Mouse (Mus musculus): ENCODE measurements around the gene Olfr373. TPM values are rescaled to one million over a fixed set of nuclear protein-coding genes. Genes with fewer than 3 reads are reported as not detected.
"Not testable (repeated sequence)": the region's sequence is repeated elsewhere in the genome, so short reads cannot be mapped to it uniquely, and the experiment has no call there.

Gene Olfr373
- polyA plus RNA-seq, 1 experiment from 2014 or later = not detected

DNA sequence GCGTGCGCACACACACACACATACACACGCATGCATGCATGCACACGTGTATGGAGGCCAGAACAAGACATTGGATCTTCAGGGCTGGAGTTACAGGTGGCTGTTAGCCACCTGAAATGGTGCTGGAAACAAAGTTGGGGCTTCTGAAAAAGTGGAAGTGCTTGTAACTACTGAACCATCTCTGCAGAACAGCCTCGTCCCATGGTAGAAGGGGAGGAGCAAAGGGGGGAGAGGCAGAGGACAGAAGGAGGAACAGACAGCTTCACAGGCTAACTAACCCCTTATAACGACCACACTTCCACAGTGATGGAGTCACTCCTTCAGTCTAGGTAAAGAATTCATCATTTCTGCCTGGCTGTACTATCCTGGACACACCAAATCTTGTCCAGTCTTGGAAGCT lies 27.9 kb downstream of the Olfr373 start:
- Histone ChIP-seq H3K27ac (no peak overlapping the region), H3K36me3 (ENCODE audit: poor library complexity, severe bottlenecking) (no peaks in the 10 kb centered on the region), H3K4me1 (no peaks in the 10 kb centered on the region), H3K9ac (no peak overlapping the region), H3K4me2 (no peak overlapping the region), H3K4me3 (no peak overlapping the region), H3K9me3 (replicated peaks) (no peaks in the 10 kb centered on the region), H3K27me3 (no peaks in the 10 kb centered on the region)
- WGBS = 79% methylated on average over 6 of the region's 6 CpGs
- no peak for ATAC-seq

- H3K4me2 ChIP-seq = no peak overlapping the region
- H3K4me1 ChIP-seq = no peaks in the 10 kb centered on the region
- H3K27ac ChIP-seq = no peak overlapping the region
- H3K36me3 ChIP-seq (ENCODE audit: poor library complexity, severe bottlenecking) = no peaks in the 10 kb centered on the region
- no peaks in the 10 kb centered on the region for H3K9me3 ChIP-seq (replicated peaks)
- H3K4me3 ChIP-seq = no peak overlapping the region
- ATAC-seq = no peak
- no peaks in the 10 kb centered on the region for H3K27me3 ChIP-seq
- H3K9ac ChIP-seq = no peak overlapping the region
- WGBS = 74% methylated on average over 3 of the region's 3 CpGs
These were observed 29.5 kb downstream of the Olfr373 start for GRCm38 (mm10) chr8:72112486-72112885.

DNA sequence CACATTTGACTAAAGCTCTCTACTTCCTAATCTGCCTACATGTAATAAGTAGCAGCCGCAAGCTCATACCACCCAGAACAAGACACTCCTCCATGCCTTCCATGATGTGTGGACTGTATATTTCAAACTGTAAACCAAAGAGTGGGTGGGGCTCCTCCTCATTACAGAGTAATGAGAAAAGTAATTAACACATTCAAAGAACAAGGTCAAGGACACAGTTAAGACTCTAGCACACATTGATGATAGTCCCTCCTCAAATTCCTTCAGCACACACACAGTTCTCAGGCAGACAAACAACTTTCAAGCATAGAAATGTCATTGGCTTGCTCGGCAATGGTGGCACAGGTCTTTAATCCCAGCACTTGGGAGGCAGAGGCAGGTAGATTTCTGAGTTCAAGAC lies 32.2 kb downstream of the Olfr373 start:
- Histone ChIP-seq H3K27me3 (no peaks in the 10 kb centered on the region), H3K9ac (no peak overlapping the region), H3K4me1 (no peaks in the 10 kb centered on the region), H3K27ac (no peak overlapping the region), H3K9me3 (replicated peaks) (no peaks in the 10 kb centered on the region), H3K4me3 (no peak overlapping the region), H3K4me2 (no peak overlapping the region), H3K36me3 (ENCODE audit: poor library complexity, severe bottlenecking) (no peaks in the 10 kb centered on the region)
- ATAC-seq = no peak
- WGBS = 82% methylated on average over 2 of the region's 2 CpGs

DNA sequence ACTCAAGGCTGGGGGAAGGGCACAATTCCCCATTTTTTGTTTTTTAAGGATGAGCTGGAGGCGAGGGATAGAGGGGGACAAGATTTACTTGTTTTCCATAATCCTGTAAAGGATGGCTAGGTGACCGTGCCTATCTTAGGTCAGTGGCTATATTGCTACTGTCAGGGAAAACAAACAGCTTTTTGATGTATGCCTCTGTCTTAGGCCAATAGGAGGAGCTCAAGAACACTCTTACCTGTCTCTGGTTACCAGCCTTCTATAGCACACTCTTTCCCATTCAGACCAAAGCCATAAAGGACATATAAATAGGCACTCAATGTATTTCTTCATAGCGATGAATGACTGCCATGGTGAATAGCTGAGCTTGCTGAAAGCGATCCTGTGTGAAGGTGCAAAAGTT lies 35.6 kb downstream of the Olfr373 start:
- Histone ChIP-seq H3K4me3 (no peak overlapping the region), H3K27me3 (no peaks in the 10 kb centered on the region), H3K9me3 (replicated peaks) (no peaks in the 10 kb centered on the region), H3K36me3 (ENCODE audit: poor library complexity, severe bottlenecking) (no peaks in the 10 kb centered on the region), H3K9ac (no peak overlapping the region), H3K4me2 (no peak overlapping the region), H3K27ac (no peak overlapping the region), H3K4me1 (no peaks in the 10 kb centered on the region)
- WGBS = 46% methylated on average over 4 of the region's 4 CpGs
- ATAC-seq = no peak

GRCm38 (mm10) chr8:72121486-72121885 lies 38.5 kb downstream of the Olfr373 start:
- H3K9ac ChIP-seq; H3K4me1 ChIP-seq; H3K4me3 ChIP-seq; H3K27me3 ChIP-seq; H3K27ac ChIP-seq; H3K4me2 ChIP-seq; ATAC-seq; H3K36me3 ChIP-seq (ENCODE audit: poor library complexity, severe bottlenecking); H3K9me3 ChIP-seq (replicated peaks): not testable (repeated sequence)
- WGBS = 78% methylated on average over 3 of the region's 3 CpGs

DNA sequence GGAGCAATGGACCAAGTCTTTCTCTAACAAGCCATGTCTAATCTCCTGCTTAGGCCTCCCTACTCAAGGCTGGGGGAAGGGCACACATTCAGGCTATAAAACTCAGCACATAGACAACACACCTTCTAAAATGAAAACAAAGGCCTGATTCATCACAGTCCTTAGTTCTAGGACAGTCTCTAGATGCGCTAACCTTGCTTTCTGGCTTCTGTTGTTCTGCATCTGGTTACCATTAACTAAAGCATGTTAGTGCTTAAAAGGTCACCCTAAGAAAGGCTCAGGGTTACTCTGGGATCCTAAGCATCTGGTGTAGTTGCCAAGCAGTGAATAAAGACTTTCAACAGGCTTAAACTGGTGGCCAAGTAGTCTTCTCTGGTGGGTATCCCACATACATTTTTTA lies 39.0 kb downstream of the Olfr373 start:
- Histone ChIP-seq H3K4me2 (no peak overlapping the region), H3K9me3 (replicated peaks) (no peaks in the 10 kb centered on the region), H3K9ac (no peak overlapping the region), H3K36me3 (ENCODE audit: poor library complexity, severe bottlenecking) (no peaks in the 10 kb centered on the region), H3K4me3 (no peak overlapping the region), H3K27ac (no peak overlapping the region), H3K27me3 (no peaks in the 10 kb centered on the region), H3K4me1 (no peaks in the 10 kb centered on the region)
- 72% methylated on average over 1 of the region's 1 CpGs for WGBS
- ATAC-seq = no peak

GRCm38 (mm10) chr8:72127834-72128233 lies 44.9 kb downstream of the Olfr373 start:
- H3K36me3 ChIP-seq (ENCODE audit: poor library complexity, severe bottlenecking) = no peaks in the 10 kb centered on the region
- ATAC-seq = no peak
- no peak overlapping the region for H3K4me2 ChIP-seq
- H3K9me3 ChIP-seq (replicated peaks) = no peaks in the 10 kb centered on the region
- H3K4me3 ChIP-seq = no peak overlapping the region
- no peaks in the 10 kb centered on the region for H3K4me1 ChIP-seq
- 80% methylated on average over 1 of the region's 1 CpGs for WGBS
- no peak overlapping the region for H3K27ac ChIP-seq
- H3K27me3 ChIP-seq = no peaks in the 10 kb centered on the region
- no peak overlapping the region for H3K9ac ChIP-seq

- Histone ChIP-seq H3K4me1 (peaks cover 3% of the 10 kb centered on the region), H3K36me3 (ENCODE audit: poor library complexity, severe bottlenecking) (no peaks in the 10 kb centered on the region), H3K27ac (no peak overlapping the region), H3K9ac (no peak overlapping the region), H3K9me3 (replicated peaks) (no peaks in the 10 kb centered on the region), H3K27me3 (no peaks in the 10 kb centered on the region), H3K4me2 (no peak overlapping the region), H3K4me3 (no peak overlapping the region)
- no peak for ATAC-seq
- 91% methylated on average over 2 of the region's 2 CpGs for WGBS
These were observed 48.3 kb downstream of the Olfr373 start for GRCm38 (mm10) chr8:72131251-72131650.

- Histone ChIP-seq H3K36me3 (ENCODE audit: poor library complexity, severe bottlenecking) (no peaks in the 10 kb centered on the region), H3K4me3 (no peak overlapping the region), H3K4me2 (no peak overlapping the region), H3K4me1 (peaks cover 10% of the 10 kb centered on the region), H3K27me3 (no peaks in the 10 kb centered on the region), H3K9ac (no peak overlapping the region), H3K9me3 (replicated peaks) (no peaks in the 10 kb centered on the region), H3K27ac (no peak overlapping the region)
- 87% methylated on average over 2 of the region's 2 CpGs for WGBS
- no peak for ATAC-seq
These were observed 48.9 kb downstream of the Olfr373 start for GRCm38 (mm10) chr8:72131901-72132300.

GRCm38 (mm10) chr8:72132417-72132816 lies 49.4 kb downstream of the Olfr373 start:
- WGBS = 79% methylated on average over 1 of the region's 1 CpGs
- ATAC-seq = no peak
- Histone ChIP-seq H3K4me1 (peaks cover 15% of the 10 kb centered on the region), H3K27ac (no peak overlapping the region), H3K36me3 (ENCODE audit: poor library complexity, severe bottlenecking) (no peaks in the 10 kb centered on the region), H3K4me3 (no peak overlapping the region), H3K4me2 (no peak overlapping the region), H3K9me3 (replicated peaks) (no peaks in the 10 kb centered on the region), H3K27me3 (no peaks in the 10 kb centered on the region), H3K9ac (no peak overlapping the region)

DNA sequence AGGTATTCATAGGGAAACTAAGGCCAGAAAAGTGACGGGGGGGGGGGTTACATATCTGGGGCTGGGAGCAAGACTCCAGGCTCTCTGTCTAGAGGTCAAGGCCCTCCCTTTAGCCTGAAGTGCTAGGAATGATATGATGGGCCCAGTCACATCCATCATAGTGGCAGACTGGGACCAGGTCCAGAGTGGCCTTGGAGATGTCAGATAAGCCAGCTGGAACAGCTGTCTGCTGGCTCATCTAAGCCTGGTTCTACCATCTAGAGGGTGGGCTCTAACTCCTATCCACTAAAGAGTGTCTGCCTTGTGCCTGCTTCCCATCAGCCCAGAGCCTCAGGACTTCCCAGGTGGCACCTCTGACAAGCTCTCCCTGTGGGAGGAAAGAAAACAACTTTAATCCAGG lies 49.9 kb downstream of the Olfr373 start:
- Histone ChIP-seq H3K27ac (no peak overlapping the region), H3K4me3 (no peak overlapping the region), H3K27me3 (no peaks in the 10 kb centered on the region), H3K36me3 (ENCODE audit: poor library complexity, severe bottlenecking) (no peaks in the 10 kb centered on the region), H3K4me2 (no peak overlapping the region), H3K9me3 (replicated peaks) (no peaks in the 10 kb centered on the region), H3K9ac (no peak overlapping the region), H3K4me1 (peaks cover 18% of the 10 kb centered on the region)
- no peak for ATAC-seq
- WGBS = 74% methylated on average over 1 of the region's 1 CpGs

DNA sequence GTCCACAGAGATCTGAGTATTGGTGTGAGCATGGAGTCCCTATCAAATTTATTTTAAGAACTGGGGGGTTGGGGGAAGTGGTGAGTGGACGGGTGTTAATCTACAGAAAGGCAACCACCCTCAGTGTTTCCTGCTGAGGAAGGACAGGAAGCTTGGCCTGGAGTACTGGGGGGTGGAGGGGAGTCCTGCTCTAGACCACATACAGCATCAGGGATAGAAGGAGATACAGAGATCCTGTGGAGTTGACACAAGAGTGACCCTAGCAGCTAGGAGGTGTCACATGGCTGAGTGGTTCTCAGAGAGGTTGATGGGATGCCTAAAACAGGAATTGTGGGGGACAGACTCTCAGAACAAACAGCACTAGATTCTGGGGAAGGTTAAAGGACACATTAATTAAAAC lies 50.5 kb downstream of the Olfr373 start:
- no peaks in the 10 kb centered on the region for H3K9me3 ChIP-seq (replicated peaks)
- 79% methylated on average over 1 of the region's 1 CpGs for WGBS
- peaks cover 18% of the 10 kb centered on the region for H3K4me1 ChIP-seq

DNA sequence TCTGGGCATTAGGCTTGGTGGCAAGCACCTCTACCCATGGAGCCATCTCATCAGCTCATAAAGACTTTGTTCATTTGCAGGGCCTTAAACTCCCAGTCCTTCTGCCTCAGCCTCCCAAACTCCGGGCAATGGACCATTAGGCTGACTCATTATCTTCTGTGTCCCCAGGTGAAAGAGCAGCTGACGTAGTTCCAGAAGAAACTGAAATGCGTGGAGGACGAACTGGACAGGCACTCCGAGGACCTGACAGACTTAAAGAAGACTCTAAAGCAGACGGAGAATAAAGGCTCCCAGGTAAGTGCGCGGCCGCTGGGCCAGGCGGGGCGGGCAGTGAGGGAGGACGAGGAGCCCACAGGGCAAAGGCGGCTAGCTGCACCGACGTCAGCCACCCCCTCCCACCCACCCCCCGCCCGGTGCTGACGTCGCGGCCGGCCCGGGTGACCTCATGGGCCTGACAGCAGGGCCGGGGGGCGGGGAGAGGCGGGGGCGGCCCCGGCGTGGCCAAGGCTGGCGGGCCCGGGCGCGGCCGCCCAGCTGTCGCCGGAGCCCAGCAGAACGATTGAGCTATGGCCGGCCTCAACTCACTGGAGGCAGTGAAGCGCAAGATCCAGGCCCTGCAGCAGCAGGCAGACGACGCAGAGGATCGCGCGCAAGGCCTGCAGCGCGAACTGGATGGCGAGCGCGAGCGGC lies 51.9 kb downstream of the Olfr373 start, which contains the start of gene Tpm4:
TSS of gene Tpm4 (plus strand) at position 220 of the 690 bp plus-strand sequence.
- Histone ChIP-seq H3K9me3 (replicated peaks) (no peaks in the 10 kb centered on the region), H3K4me3 (peak within 1 kb of the TSS; percentile 77), H3K4me2 (peak within 1 kb of the TSS; percentile 94), H3K4me1 (peaks cover 18% of the 10 kb centered on the region), H3K27ac (peak within 1 kb of the TSS; percentile 91), H3K36me3 (ENCODE audit: poor library complexity, severe bottlenecking) (peaks cover 17% of the 10 kb centered on the region), H3K9ac (peak within 1 kb of the TSS; percentile 87), H3K27me3 (no peaks in the 10 kb centered on the region)
- peak; percentile 84 for ATAC-seq
- under 1% methylated on average over 41 of the region's 49 CpGs for WGBS

More for the DNA sequence above, 50.5 kb downstream of the Olfr373 start:
- peaks cover 3% of the 10 kb centered on the region for H3K36me3 ChIP-seq (ENCODE audit: poor library complexity, severe bottlenecking)
- H3K9ac ChIP-seq = no peak overlapping the region
- no peak for ATAC-seq
- H3K27me3 ChIP-seq = no peaks in the 10 kb centered on the region
- no peak overlapping the region for H3K4me3 ChIP-seq
- no peak overlapping the region for H3K27ac ChIP-seq
- no peak overlapping the region for H3K4me2 ChIP-seq

All from forebrain, embryonic 13.5 days (tissue).